Mouse (Mus musculus) forebrain, embryonic 11.5 days (tissue): ENCODE measurements around the gene Gtf2h3. TPM values are rescaled to one million over a fixed set of nuclear protein-coding genes. Genes with fewer than 3 reads are reported as not detected.
"Not testable (repeated sequence)": the region's sequence is repeated elsewhere in the genome, so short reads cannot be mapped to it uniquely, and the experiment has no call there.

Experiments
- ATAC-seq: fragments of 200-750 bp; cut with Nextera tagmentation; replicated peaks from 2 replicates; pipeline ENCODE4 v1.8.0; 2017; ENCODE audit warnings: moderate TSS enrichment; ENCODE audit not compliant: low FRiP score
- DNase-seq: peaks from one replicate; pipeline ENCODE4 v3.0.0-alpha.2; 2017; ENCODE audit warnings: low spot score
- H3K27ac ChIP-seq: fragments of 300-500 bp; sonication (generic); 2 replicates; pipeline ENCODE4 v1.5.1; 2014; ENCODE audit warnings: low read depth, low read length
- H3K27me3 ChIP-seq: fragments of 300-500 bp; sonication (generic); 2 replicates; pipeline ENCODE4 v1.6.1; 2014; ENCODE audit warnings: mild to moderate bottlenecking, low read length, mixed read lengths; ENCODE audit not compliant: control insufficient read depth, insufficient read depth
- H3K36me3 ChIP-seq: fragments of 300-500 bp; sonication (generic); 2 replicates; pipeline ENCODE4 v1.6.1; 2014; ENCODE audit warnings: mild to moderate bottlenecking, low read length, moderate library complexity, mixed read lengths; ENCODE audit not compliant: control insufficient read depth, insufficient read depth
- H3K4me1 ChIP-seq: fragments of 300-500 bp; sonication (generic); replicated peaks from 2 replicates; pipeline ENCODE4 v1.6.1; 2014; ENCODE audit warnings: low read length, mixed read lengths; ENCODE audit not compliant: control insufficient read depth, insufficient read depth
- H3K4me2 ChIP-seq: fragments of 300-500 bp; sonication (generic); 2 replicates; pipeline ENCODE4 v1.6.1; 2014; ENCODE audit warnings: low read depth, mild to moderate bottlenecking, low read length, moderate library complexity, mixed read lengths; ENCODE audit not compliant: severe bottlenecking
- H3K4me3 ChIP-seq: fragments of 300-500 bp; sonication (generic); 2 replicates; pipeline ENCODE4 v1.5.1; 2014; ENCODE audit warnings: low read depth, low read length
- H3K9ac ChIP-seq: fragments of 300-500 bp; sonication (generic); 2 replicates; pipeline ENCODE4 v1.6.1; 2014; ENCODE audit warnings: low read length
- H3K9me3 ChIP-seq: fragments of 300-500 bp; sonication (generic); 2 replicates; pipeline ENCODE4 v1.6.1; 2016; ENCODE audit warnings: low read length, mixed read lengths; ENCODE audit not compliant: control insufficient read depth
- WGBS: fragments of 180-500 bp; shearing (Covaris S2); extraction: QIAGEN DNeasy Blood & Tissue Kit; methylation state at CpG from one replicate; pipeline ENCODE4 v1.1.7; 2014; 5-methylcytosine and 5-hydroxymethylcytosine counted together
- polyA plus RNA-seq: library from polyadenylated mRNA; unstranded; fragments of >200 nt; fragmentation: Nextera tagmentation; extraction: Ambion mirVana; gene quantifications from 2 replicates; pipeline ENCODE4 v1.2.1, GENCODE M21; 2014

Gene Gtf2h3
- polyA plus RNA-seq, 1 experiment from 2014 or later = 83.2 TPM

GRCm38 (mm10) chr5:124538813-124539792 lies 39.8 kb upstream of the Gtf2h3 start:
- no peaks in the 10 kb centered on the region for H3K27me3 ChIP-seq
- no peak overlapping the region for H3K4me2 ChIP-seq
- peaks cover 3% of the 10 kb centered on the region; the same call in 1 of the 2 replicates for H3K4me1 ChIP-seq
- no peaks in the 10 kb centered on the region for H3K9me3 ChIP-seq
- no peak overlapping the region for H3K27ac ChIP-seq
- no peak for DNase-seq
- H3K4me3 ChIP-seq = no peak overlapping the region
- no peak overlapping the region for H3K9ac ChIP-seq
- WGBS = 80% methylated on average over 15 of the region's 16 CpGs
- H3K36me3 ChIP-seq = no peaks in the 10 kb centered on the region; the same call in 1 of the 2 replicates
- ATAC-seq = no peak

DNA sequence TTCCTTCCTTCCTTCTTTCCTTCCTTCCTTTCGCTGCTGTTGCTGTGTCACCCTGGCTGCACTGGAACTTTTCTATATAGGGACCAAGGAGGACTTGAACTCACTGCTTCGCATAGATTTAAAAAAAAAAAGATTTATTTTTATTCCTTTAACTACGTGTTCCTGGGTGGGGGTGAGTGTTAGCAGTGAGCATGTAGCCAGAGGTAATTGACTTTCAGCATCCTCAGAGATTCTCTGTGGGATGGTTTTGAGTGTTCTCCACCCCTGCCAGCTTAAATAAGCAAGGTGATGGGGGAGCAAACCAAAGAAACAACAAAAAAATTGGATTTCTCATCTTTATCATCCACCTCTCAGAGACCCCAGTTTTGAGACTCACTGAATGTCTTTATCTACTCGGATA lies 39.0 kb upstream of the Gtf2h3 start:
- 75% methylated on average over 4 of the region's 4 CpGs for WGBS
- DNase-seq (no peak), ATAC-seq (no peak)
- H3K9me3 ChIP-seq = no peaks in the 10 kb centered on the region
- no peaks in the 10 kb centered on the region for H3K27me3 ChIP-seq
- no peak overlapping the region; the same call in 1 of the 2 replicates for H3K4me2 ChIP-seq
- H3K27ac ChIP-seq = no peak overlapping the region
- no peaks in the 10 kb centered on the region; the same call in 1 of the 2 replicates for H3K36me3 ChIP-seq
- H3K4me1 ChIP-seq = peaks cover 3% of the 10 kb centered on the region; the same call in 1 of the 2 replicates
- H3K9ac ChIP-seq = peak overlapping the region; percentile 39; the same call in 1 of the 2 replicates
- H3K4me3 ChIP-seq = peak overlapping the region; percentile 93

- ATAC-seq = peak; percentile 96
- Histone ChIP-seq H3K4me1 (peaks cover 3% of the 10 kb centered on the region; the same call in 1 of the 2 replicates), H3K9me3 (no peaks in the 10 kb centered on the region), H3K4me2 (peak within 1 kb of the TSS; percentile 74), H3K36me3 (no peaks in the 10 kb centered on the region; the same call in 1 of the 2 replicates), H3K27me3 (no peaks in the 10 kb centered on the region), H3K4me3 (peak within 1 kb of the TSS; percentile 93), H3K9ac (peak within 1 kb of the TSS; percentile 86), H3K27ac (no peak within 1 kb of the TSS)
- DNase-seq = peak; percentile 96
- WGBS = 1% methylated on average over 35 of the region's 35 CpGs
Observed at GRCm38 (mm10) chr5:124540383-124540786, 38.6 kb upstream of the Gtf2h3 start, which contains the start of gene Tmed2. Gene Tmed2, plus strand, starts transcription at chr5:124540695.

- Histone ChIP-seq H3K9me3 (no peaks in the 10 kb centered on the region), H3K27me3 (no peaks in the 10 kb centered on the region), H3K4me1 (peaks cover 3% of the 10 kb centered on the region; the same call in 1 of the 2 replicates), H3K9ac (peak overlapping the region; percentile 86), H3K4me2 (peak overlapping the region; percentile 74), H3K4me3 (peak overlapping the region; percentile 93), H3K36me3 (peaks cover 2% of the 10 kb centered on the region), H3K27ac (no peak overlapping the region)
- peak; percentile 75 for DNase-seq
- WGBS = under 1% methylated on average over 59 of the region's 89 CpGs
- ATAC-seq = peak; percentile 77
Observed at GRCm38 (mm10) chr5:124540905-124541601, 37.9 kb upstream of the Gtf2h3 start.

- peaks cover 3% of the 10 kb centered on the region; the same call in 1 of the 2 replicates for H3K4me1 ChIP-seq
- H3K36me3 ChIP-seq = peaks cover 7% of the 10 kb centered on the region
- ATAC-seq = no peak
- H3K9me3 ChIP-seq = no peaks in the 10 kb centered on the region
- H3K27me3 ChIP-seq = no peaks in the 10 kb centered on the region
- WGBS = 16% methylated on average over 8 of the region's 8 CpGs
- peak overlapping the region; percentile 86 for H3K9ac ChIP-seq
- H3K4me3 ChIP-seq = peak overlapping the region; percentile 93
- H3K27ac ChIP-seq = no peak overlapping the region
- no peak for DNase-seq
- peak overlapping the region; percentile 74 for H3K4me2 ChIP-seq
Observed at GRCm38 (mm10) chr5:124541602-124541973, 37.4 kb upstream of the Gtf2h3 start.

DNA sequence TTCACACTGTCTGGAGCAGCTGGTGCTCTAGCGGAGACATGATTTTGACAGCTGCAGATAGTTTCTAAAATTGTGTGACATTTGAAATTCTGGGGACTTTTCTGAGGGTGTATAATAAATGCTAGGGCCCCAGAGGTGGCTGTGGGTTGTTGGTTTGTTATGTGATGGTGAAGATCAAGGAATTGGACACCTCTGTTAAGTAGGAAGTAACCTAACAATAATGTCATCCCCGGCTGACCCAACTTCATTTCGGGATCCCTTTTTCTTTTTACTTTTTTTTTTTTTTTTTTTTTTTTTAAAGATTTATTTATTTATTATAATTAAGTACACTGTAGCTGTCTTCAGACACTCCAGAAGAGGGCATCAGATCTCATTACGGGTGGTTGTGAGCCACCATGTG lies 28.2 kb upstream of the Gtf2h3 start:
- not testable (repeated sequence) for H3K27me3 ChIP-seq, H3K9me3 ChIP-seq, H3K4me3 ChIP-seq, H3K36me3 ChIP-seq, H3K4me2 ChIP-seq, ATAC-seq, H3K9ac ChIP-seq, H3K27ac ChIP-seq, H3K4me1 ChIP-seq, DNase-seq
- 78% methylated on average over 4 of the region's 4 CpGs for WGBS

DNA sequence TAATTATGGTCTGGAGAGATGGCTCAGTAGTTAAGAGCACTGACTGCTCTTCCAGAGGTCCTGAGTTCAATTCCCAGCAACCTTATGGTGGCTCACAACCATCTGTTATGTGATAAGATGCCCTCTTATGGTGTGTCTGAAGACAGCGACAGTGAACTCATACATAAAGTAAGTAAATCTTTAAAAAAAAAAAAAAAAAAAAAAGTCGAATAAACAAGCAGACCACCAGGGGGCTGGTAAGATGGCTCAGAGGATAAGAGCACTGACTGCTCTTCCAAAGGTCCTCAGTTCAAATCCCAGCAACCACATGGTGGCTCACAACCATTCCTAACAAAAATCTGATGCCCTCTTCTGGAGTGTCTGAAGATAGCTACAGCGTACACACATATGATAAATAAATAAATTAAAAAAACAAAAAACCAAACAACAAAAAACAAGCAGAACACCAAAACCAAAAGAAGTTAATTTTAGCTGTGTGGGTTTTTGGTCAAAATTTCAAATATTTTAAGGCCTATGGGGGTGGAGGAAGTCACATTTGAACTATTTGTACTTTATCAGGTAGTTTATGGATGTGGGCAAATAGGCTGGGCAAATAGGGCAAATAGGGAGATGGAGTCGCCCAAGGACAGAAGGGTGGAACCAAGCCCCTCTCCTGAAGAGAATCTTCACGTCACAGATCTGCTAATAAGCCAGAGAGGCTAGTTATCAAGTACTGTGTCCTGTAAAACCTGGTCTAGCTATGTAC lies 27.4 kb upstream of the Gtf2h3 start:
- not testable (repeated sequence) for ATAC-seq, H3K27me3 ChIP-seq, H3K9me3 ChIP-seq, H3K36me3 ChIP-seq, H3K4me1 ChIP-seq, DNase-seq, H3K27ac ChIP-seq
- peak overlapping the region; percentile 85 for H3K4me3 ChIP-seq
- 33% methylated on average over 5 of the region's 5 CpGs for WGBS
- peak overlapping the region; percentile 74 for H3K4me2 ChIP-seq
- H3K9ac ChIP-seq = peak overlapping the region; percentile 79

DNA sequence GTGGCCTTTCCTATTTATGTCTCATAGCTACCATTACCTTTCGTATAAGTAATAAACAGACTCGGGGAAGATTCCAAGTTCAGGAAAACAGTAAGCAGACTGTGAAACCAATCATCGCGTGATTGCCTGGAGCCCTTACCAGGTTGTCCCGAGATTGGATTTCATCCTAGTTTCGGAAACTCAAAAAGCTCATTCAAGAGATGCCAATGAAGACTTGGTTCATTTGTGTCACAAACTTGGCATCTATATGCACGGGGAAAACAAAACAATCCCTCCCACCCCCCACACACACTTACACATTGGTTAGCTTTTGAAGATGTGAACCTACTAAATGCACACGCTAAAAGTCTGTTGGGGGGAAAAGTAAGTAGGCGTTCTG lies 26.9 kb upstream of the Gtf2h3 start:
- H3K4me1 ChIP-seq = no peaks in the 10 kb centered on the region
- ATAC-seq (no peak), DNase-seq (no peak)
- peak overlapping the region; percentile 85 for H3K4me3 ChIP-seq
- peak overlapping the region; percentile 68 for H3K27ac ChIP-seq
- peaks cover 7% of the 10 kb centered on the region for H3K36me3 ChIP-seq
- peak overlapping the region; percentile 74 for H3K4me2 ChIP-seq
- H3K9ac ChIP-seq = peak overlapping the region; percentile 79
- no peaks in the 10 kb centered on the region for H3K27me3 ChIP-seq
- no peaks in the 10 kb centered on the region for H3K9me3 ChIP-seq
- 15% methylated on average over 9 of the region's 9 CpGs for WGBS
